Mouse (Mus musculus): ENCODE measurements around the gene Herpud2.

Herpud2 gene

DNA sequence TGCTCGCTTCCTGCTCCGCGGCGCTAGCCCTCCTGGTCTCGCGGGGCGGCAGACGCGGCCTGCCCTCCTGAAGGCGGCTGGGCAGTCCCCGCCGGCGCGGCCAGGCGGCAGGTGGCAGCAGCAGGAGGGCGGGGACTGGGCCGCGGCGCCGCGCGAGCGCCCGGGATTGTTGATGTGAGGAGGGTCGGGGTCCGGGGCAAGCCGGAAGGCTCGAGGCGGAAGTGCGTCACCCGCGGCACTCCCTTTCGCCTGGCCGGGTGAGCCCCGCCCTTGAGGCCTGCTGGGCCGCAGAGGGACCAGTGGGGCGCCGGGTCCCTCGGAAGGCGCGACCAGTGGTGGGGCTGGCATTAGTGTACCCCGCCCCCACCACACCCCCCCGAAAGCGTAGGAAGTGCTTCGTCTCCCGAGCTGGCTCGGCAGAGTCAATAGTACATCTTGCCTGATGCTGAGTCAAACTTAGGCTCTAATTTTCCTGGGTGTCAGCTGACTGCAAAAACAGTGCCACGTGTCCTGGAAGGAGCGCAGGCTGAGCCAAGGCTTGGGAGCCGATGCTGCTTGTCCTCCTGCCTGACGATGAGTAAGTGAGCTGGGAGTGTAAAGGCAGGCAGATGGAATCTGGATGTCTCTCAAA, at the start of gene Herpud2:
Gene Herpud2, minus strand, starts transcription at position 210 of the 631 bp plus-strand sequence.
- ChIA-PET POLR2A (interaction anchor here (0.6 to 4.2 kb wide), 30 partner anchors 9 to 1987 kb away, joined by 3 to 26 read pairs (median 5); partner anchors contain the start of genes Eepd1 (in 1 of the 4) and Sept7 (in 1 of the 4)), CTCF (interaction anchor here in 1 of 4 experiments (0.6 kb wide), 1 partner anchor 449 kb away, joined by 3 read pairs; no protein-coding TSS in a partner anchor)

DNA sequence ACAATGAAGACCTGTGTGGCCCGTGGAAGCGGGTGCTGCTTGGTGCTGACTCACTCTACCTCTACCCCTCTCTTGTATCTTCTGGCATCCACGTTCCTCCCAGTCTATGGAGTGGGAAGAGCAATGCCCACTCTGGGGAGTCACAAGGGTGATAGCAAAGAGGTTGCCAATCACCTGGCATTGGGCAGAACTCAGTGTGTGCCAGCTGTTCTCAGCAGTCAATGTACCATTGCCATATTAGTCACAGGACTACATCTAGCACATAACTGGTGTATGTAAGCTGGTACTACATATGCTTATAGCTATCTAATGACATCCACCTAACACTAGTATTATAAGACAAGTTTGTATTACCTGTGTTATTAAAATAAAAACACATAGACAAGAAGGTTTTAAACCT, 49.4 kb upstream of the Herpud2 start:
- ChIA-PET POLR2A (no interaction called here), CTCF (no interaction called here)

DNA sequence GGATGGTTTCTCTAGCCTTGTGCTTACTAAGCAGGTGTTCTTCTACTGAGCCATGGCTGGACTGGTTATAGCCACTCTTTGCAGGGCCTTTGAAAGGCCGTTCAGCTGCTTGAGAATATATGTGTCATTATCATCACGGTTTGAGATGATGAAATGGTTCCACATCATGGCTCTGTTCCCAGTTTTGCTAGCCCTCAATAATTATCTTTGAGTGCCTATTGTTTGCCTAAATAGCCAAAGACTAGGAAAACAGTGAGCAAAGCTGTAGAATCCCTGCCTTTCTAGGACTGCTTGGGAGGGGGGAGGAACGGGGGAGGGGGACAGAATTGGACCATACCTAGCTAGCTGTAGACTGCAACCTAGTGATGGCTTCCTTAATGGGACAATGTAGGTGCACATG, 48.5 kb upstream of the Herpud2 start:
- POLR2A ChIA-PET = no interaction called here
- CTCF ChIA-PET = no interaction called here

DNA sequence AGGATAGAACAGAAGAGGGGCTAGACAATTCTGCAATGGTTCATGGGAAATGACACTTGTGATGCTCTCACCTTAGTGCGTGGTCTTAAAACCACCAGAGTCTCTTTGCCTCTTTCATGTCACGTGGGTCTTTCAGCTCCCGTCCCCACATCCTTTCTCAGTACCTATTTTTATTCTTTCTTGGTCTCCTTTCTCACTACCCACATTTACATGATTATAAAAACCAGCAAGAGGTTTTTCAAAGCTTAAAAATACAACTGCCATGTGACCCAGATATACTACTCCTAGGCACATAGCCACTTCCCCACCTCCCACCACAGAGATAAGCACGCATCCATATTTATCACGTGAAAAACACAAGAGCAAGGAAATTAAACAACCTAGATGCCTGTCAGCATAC, 45.1 kb upstream of the Herpud2 start:
- ChIA-PET CTCF (no interaction called here), POLR2A (interaction anchor here in 1 of 4 experiments (1.0 kb wide), 1 partner anchor 9 kb away, joined by 3 read pairs; no protein-coding TSS in a partner anchor)

DNA sequence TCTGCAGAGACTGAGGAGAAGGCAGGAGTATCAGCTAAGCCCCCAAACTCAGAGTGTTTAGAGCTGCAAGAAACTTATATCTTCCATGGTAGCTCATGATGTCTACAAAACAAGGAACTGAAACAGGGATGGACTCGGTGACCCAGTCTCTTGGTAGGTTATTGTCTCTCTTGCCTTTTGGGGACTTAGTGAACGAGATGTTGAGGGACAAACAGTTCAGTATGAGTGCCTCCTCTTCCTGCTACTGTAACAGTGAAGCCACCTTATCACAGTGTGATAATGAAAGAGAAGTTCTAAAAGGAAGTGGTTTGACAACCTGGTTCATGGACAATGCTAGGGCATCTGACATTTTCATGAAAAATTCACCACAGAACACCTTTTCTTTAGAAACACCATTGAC, 40.0 kb upstream of the Herpud2 start:
- CTCF ChIA-PET = no interaction called here
- POLR2A ChIA-PET = no interaction called here

DNA sequence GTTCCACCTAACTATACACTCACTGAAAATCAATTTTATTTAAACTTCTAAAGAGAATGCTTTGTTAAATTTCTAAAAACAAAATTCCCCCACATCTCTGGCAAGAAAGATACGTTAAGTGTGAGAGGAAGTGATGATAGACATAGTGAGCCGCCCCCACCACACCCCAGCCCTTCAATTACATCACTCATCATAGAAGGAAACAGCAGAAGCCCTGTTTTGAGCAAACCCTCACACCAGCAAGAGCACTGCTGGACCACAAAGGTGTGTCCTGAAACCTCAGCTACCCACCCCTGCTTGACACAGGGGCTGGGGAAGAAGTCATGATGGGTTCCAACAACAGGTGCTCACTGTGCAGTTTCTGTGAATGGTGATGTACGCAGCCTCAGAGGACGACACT, 34.9 kb upstream of the Herpud2 start:
- POLR2A ChIA-PET = no interaction called here
- CTCF ChIA-PET = no interaction called here

DNA sequence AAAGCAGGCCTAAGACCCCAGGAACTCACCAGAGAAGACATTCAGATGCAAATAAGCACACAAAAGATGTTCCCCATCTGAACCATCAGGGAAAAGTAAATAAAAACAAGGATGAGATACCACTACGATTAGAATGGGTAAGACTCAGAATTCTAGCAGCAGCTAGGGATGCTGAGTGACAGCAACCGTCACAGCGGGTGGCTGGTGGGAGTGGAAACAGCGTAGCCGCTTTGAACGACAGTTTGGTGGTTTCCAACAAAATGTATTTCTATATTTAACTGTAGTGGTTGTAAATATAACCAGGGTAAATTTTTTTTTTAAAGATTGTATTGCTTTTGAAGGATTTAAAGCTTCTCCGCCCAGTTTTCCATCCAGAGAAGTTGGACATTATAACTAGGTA, 34.2 kb upstream of the Herpud2 start:
- POLR2A ChIA-PET = interaction anchor here in 1 of 4 experiments (0.7 kb wide), 1 partner anchor 1197 kb away, joined by 4 read pairs; no protein-coding TSS in a partner anchor
- CTCF ChIA-PET = interaction anchor here in 1 of 4 experiments (0.7 kb wide), 1 partner anchor 36 kb away, joined by 3 read pairs; no protein-coding TSS in a partner anchor

DNA sequence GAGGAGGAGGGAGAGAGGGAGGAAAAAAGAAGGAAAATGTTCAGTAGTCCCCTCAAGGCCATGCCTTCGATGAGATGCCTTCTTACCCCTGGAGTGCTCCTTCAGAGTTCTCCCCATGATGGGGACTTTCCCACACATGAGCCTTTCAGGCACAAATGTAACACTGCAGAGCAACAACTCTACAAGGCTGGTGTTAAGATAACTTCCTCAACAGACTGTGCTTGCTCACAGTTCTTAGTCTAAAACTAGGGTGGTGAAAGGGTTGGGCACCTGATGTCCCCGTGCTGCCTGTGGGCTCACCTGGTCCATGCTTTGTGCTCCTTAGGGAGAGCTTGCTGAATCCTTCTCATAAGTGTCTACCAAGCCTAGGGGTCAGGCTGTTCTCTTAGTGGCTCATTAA, 33.0 kb upstream of the Herpud2 start:
- ChIA-PET POLR2A (no interaction called here), CTCF (no interaction called here)

DNA sequence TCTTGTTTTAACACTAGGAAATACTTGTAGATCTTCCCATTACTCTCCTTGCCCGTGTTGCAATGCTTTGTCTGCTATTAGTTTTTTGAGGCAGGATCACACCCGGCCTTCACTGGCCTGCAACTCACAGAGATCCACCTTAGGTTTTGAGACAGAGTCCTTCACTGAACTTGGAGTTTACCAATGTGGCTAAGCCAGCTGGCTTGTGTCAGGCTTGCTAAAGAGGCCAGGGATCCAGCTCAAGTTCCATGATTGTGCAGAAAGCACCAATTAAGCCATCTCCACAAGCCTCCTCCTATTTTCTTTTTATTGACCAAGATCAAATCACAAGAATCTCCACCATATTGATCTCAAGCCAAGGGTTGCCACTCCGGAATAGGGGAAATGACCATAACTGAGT, 26.4 kb upstream of the Herpud2 start:
- ChIA-PET CTCF (no interaction called here), POLR2A (interaction anchor here in 1 of 4 experiments (1.8 to 3.5 kb wide), 2 partner anchors 27 to 74 kb away, joined by 4 to 14 read pairs; partner anchors contain the start of genes Herpud2 and Sept7)

DNA sequence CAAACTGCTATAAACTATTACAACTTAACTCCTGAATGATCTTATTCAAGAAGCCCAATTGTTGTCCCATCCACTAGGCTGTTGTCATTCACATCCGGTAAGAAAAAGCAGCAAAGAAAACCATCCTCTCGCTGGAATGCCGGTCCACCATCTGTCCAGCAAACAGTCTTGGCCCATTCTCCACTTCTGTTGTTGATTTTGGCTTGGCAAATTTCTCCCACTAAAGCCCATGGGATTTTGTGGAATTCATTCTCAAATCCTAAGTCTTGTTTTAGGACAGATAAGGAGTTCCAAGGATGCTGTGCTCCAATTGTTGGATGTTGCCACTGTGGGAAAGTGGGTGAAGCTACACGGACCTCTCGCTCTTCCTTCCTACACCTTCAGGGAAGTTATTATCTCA, 25.6 kb upstream of the Herpud2 start:
- ChIA-PET POLR2A (interaction anchor here in 2 of 4 experiments (1.6 to 3.5 kb wide), 3 partner anchors 15 to 74 kb away, joined by 4 to 14 read pairs (median 5); partner anchors contain the start of genes Herpud2 (in 1 of the 2) and Sept7 (in 1 of the 2)), CTCF (no interaction called here)

DNA sequence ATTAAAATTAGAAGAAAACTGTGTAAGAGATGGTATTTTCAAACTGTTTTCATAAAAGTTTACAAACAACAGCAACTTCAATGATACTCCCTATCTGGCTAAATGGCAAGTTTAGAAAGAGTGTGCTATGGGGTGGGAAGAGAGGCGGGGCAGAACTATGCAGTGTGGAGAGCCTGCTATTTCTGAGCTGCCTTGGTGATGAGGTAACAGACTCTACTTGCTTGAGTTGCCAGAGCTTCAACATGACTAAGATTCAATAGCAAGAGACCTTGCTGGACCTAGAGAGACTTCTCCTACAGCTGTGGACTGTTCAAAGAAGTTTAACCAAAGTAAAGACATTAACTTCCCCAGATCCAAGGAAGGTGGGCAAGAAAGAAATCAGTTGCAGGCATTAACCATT, 24.9 kb upstream of the Herpud2 start:
- ChIA-PET POLR2A (interaction anchor here in 3 of 4 experiments (0.7 to 3.5 kb wide), 5 partner anchors 14 to 454 kb away, joined by 3 to 14 read pairs (median 5); partner anchors contain the start of genes Herpud2 (in 2 of the 3) and Sept7 (in 1 of the 3)), CTCF (no interaction called here)

DNA sequence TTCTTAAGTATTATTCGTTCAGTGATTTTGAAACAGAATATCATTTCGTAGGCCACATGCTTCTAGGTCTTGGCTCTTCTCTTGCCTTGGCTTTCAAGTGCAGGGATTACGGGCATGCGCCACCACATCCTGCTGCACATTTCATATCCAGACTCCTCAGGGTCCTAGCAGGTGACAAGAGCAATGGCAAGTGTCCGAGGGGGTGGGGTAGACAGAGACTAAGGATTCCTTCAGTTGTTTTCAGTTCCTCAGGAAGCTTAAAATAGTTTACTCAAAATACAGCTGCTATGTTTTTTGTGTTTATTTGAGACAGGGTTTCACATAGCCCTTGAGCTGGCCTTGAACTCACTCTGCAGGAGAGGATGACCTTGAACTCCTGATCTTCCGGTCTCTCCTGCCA, 24.4 kb upstream of the Herpud2 start:
- ChIA-PET POLR2A (interaction anchor here in 3 of 4 experiments (0.7 to 3.5 kb wide), 5 partner anchors 13 to 77 kb away, joined by 3 to 14 read pairs (median 5); partner anchors contain the start of genes Herpud2 (in 2 of the 3) and Sept7 (in 1 of the 3)), CTCF (no interaction called here)

DNA sequence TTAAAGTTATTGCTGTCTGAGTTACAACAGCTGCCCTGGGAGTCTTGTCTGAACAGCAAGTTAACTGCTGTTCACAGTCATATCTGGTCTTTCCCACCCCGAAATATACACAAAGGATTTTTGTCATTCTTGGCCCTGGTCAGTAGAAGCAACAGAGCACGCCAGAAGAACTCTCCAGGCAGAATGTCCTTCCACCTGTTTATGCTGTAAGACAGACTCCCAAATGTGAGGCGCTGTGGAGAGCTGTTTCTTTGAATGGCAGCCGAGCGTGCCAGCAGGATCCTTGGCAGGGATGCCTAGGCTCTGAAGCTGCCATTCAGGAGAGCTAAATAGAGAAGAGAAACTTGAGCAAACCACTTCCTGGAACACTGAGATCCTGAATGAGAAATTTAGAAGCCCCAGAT, 23.4 kb upstream of the Herpud2 start:
- ChIA-PET POLR2A (interaction anchor here in 3 of 4 experiments (1.5 to 3.5 kb wide), 3 partner anchors 24 to 78 kb away, joined by 5 to 14 read pairs (median 5); partner anchors contain the start of genes Herpud2 (in 2 of the 3) and Sept7 (in 1 of the 3)), CTCF (no interaction called here)

DNA sequence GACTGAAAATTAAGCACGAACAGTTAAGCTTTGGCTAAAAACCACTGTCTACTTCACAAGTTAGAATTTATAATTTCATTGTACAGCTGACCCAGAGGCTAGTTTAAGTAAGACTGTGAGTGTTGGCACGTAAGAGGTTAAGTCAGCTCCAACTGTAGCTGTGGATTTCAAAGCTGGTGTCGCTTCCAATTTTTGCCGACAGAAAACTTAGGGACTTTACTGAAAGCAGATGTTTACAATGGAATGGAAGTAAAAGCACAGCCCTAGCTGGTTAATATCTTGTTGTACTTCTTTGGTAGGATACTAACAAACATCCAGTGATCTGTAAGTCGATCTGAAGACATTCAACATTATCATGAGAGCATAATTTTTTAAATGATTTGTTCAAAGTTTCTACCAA, 23.0 kb upstream of the Herpud2 start:
- ChIA-PET POLR2A (interaction anchor here in 2 of 4 experiments (2.0 to 3.5 kb wide), 2 partner anchors 23 kb away, joined by 5 to 14 read pairs; partner anchors contain the start of gene Herpud2 (in 2 of the 2)), CTCF (no interaction called here)

DNA sequence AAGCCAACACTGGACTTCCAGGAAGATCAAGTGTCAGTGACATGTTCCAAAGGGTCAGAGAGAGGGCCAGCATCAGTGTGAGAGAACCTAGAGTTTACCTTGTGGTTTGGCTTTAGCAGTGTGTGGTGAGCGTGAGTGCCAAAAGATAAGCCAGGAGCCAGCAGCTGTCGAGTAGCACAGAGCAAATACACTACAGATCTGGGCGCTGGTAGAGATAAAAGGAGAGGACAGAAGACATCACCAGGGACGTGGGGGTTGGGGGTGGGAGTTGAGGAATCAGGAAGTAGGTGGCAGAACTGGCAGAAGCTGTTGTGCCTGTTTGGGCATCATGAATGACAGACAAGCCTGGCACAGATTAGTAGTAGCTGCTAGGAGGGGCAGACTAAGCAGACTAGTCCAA, 21.6 kb upstream of the Herpud2 start:
- POLR2A ChIA-PET = no interaction called here
- CTCF ChIA-PET = no interaction called here

DNA sequence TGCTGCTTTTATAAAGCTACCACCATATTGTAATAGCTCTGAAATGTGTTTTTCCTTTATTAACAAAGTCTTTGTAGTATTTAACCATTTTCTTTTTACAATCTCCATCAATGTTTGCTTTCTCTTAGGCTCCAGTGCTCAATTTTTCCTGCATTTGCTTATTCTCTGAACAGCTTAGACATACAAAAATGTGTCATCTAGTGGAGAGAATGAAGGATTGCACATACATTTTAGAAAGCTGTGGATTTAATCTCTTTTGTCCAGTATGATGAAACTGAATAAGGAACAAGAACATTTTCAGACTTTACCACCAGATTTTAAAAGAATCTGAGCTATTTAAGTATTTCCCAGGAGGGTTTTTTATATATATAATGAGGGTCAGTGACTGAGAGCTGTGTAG, 18.0 kb upstream of the Herpud2 start:
- ChIA-PET POLR2A (no interaction called here), CTCF (interaction anchor here in 2 of 4 experiments (1.0 to 2.7 kb wide), 3 partner anchors 13 to 140 kb away, joined by 4 to 9 read pairs (median 6); no protein-coding TSS in a partner anchor)

DNA sequence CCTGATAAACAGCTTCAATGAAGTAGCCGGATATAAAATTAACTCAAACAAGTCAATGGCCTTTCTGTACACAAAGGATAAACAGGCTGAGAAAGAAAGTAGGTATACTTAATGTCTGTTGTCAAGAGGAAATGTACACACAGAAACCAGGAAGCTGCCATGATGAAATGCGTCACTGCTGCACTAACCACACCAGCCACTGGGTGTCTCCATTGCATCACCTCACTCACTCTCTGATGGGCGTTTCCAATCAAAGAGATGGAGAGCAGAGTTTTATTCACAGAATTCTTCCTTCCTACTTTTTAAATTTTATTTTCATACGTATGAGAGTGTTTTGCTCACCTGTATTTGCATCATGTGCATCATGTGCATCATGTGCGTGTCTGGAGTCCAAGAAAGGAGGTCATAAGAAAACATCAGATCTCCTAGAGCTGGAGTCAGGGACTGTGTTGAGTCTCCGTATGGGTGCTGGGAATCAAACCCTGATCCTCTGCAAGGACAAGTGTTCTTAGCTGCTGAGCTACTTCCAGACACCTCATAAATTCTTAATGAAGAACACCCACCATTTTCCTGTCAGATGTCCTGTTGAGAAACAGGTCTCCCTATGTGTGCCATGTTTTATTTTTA, 16.0 kb upstream of the Herpud2 start:
- CTCF ChIA-PET = interaction anchor here in 3 of 4 experiments (0.5 to 2.7 kb wide), 13 partner anchors 10 to 1038 kb away, joined by 3 to 9 read pairs (median 4); partner anchors contain the start of gene Sept7 (in 1 of the 3)
- POLR2A ChIA-PET = no interaction called here

DNA sequence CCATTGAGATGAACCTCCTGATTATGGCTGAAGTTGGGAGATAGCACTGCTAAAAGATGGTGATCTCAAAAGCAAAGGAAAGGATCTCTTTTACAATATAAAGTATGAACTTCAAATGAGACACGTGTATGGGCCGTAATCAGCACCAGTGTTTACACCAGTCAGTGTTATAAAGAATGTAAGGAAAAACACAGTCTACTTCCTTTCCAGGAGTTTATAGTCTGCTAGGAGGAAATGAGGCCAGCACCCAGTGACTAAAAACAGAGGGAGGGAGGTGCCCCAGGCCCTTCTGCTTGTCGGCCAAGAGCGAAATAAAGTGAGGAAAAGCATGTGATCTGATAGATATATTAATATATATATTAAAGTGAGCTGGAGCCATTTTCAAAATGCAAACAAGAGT, 6.6 kb upstream of the Herpud2 start:
- ChIA-PET POLR2A (no interaction called here), CTCF (interaction anchor here in 1 of 4 experiments (1.4 kb wide), 1 partner anchor 9 kb away, joined by 4 read pairs; no protein-coding TSS in a partner anchor)

DNA sequence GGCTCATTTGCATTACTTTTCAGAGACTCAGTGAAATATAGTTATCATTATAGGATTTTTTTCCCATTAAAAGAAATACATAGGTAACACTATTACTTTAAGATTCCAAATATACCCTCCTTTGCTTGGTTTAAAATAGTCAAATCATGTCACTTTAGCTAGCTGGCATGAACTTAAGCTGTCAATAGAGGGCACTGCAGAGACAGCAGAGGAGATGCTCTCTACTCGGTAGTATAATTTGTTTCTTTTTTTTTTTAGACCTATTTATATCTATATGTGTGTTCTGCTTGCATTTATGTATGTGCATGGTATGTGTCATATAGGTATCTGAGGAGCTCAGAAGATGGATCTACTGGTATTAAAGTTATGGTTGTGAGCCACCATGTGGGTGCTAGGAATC, 4.8 kb upstream of the Herpud2 start:
- CTCF ChIA-PET = interaction anchor here (0.6 to 1.4 kb wide), 10 partner anchors 11 to 261 kb away, joined by 3 to 6 read pairs (median 3); no protein-coding TSS in a partner anchor
- POLR2A ChIA-PET = no interaction called here

DNA sequence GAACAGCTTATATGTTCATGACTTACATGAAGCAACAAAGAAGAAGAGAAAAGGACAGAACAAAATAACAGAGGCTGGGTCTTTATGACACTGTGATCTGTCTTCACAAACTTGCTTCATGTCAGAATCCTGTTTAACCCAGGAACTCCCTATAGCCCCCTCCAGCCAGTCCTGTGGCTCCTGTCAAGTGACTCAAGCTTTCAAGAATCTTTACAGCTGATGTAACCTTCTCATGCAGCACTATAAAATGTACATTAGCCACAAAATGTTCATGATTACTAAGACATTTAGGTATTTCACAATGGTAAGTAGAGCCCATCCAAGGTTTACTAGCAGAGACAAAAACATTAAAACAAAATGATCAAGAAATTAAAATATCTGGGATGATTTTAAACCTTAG, 1.4 kb upstream of the Herpud2 start:
- POLR2A ChIA-PET = interaction anchor here in 2 of 4 experiments (0.8 to 4.2 kb wide), 8 partner anchors 91 to 328 kb away, joined by 3 to 26 read pairs (median 4); partner anchors contain the start of genes Eepd1 (in 1 of the 2) and Sept7 (in 1 of the 2)
- CTCF ChIA-PET = no interaction called here

All from embryonic stem cell, embryonic (primary cell).